Mouse (Mus musculus): ENCODE data around the gene Arid3a. TPM values are rescaled to one million over a fixed set of nuclear protein-coding genes. Genes with fewer than 3 reads are reported as not detected.
A peak's percentile ranks its signal among the peaks of the same experiment; 100 is the strongest.

Arid3a gene
- polyA plus RNA-seq, 1 experiment from 2014 or later = 5.5 TPM

- peaks cover 45% of the 10 kb centered on the region for H3K36me3 ChIP-seq (ENCODE audit: insufficient read depth, low read length)
- H3K9ac ChIP-seq (replicated peaks; ENCODE audit: low read length) = no peak overlapping the region
- no peak overlapping the region for H3K27ac ChIP-seq (ENCODE audit: low read length)
- no peaks in the 10 kb centered on the region for H3K27me3 ChIP-seq (ENCODE audit: insufficient read depth, low read length)
- no peak for ATAC-seq (ENCODE audit: low FRiP score, low TSS enrichment)
- H3K4me2 ChIP-seq (replicated peaks; ENCODE audit: low read depth, low read length) = no peak overlapping the region
- WGBS = 94% methylated on average over 22 of the region's 22 CpGs
- H3K4me3 ChIP-seq (ENCODE audit: low read length) = no peak overlapping the region
- H3K9me3 ChIP-seq (ENCODE audit: low read length) = peaks cover 12% of the 10 kb centered on the region
- peaks cover 21% of the 10 kb centered on the region for H3K4me1 ChIP-seq (ENCODE audit: insufficient read depth, low read length)
Measured at GRCm38 (mm10) chr10:79979401-79980155, 52.7 kb downstream of the Arid3a start.

GRCm38 (mm10) chr10:79983205-79983604 is 56.4 kb downstream of the Arid3a start:
- no peak for ATAC-seq (ENCODE audit: low FRiP score, low TSS enrichment)
- peak overlapping the region; percentile 95 for H3K4me2 ChIP-seq (replicated peaks; ENCODE audit: low read depth, low read length)
- H3K27me3 ChIP-seq (ENCODE audit: insufficient read depth, low read length) = no peaks in the 10 kb centered on the region
- peaks cover 13% of the 10 kb centered on the region for H3K36me3 ChIP-seq (ENCODE audit: insufficient read depth, low read length)
- peak overlapping the region; percentile 89 for H3K9ac ChIP-seq (replicated peaks; ENCODE audit: low read length)
- peak overlapping the region; percentile 96; the same call in 1 of the 2 replicates for H3K27ac ChIP-seq (ENCODE audit: low read length)
- H3K4me1 ChIP-seq (ENCODE audit: insufficient read depth, low read length) = peaks cover 45% of the 10 kb centered on the region
- 72% methylated on average over 5 of the region's 5 CpGs for WGBS
- no peaks in the 10 kb centered on the region for H3K9me3 ChIP-seq (ENCODE audit: low read length)
- H3K4me3 ChIP-seq (ENCODE audit: low read length) = peak overlapping the region; percentile 81

GRCm38 (mm10) chr10:79983670-79984069 is 56.8 kb downstream of the Arid3a start:
- ATAC-seq (ENCODE audit: low FRiP score, low TSS enrichment) = no peak
- Histone ChIP-seq H3K4me3 (ENCODE audit: low read length) (peak overlapping the region; percentile 81), H3K27me3 (ENCODE audit: insufficient read depth, low read length) (no peaks in the 10 kb centered on the region), H3K4me2 (replicated peaks; ENCODE audit: low read depth, low read length) (peak overlapping the region; percentile 95), H3K36me3 (ENCODE audit: insufficient read depth, low read length) (peaks cover 8% of the 10 kb centered on the region), H3K9ac (replicated peaks; ENCODE audit: low read length) (peak overlapping the region; percentile 89), H3K9me3 (ENCODE audit: low read length) (no peaks in the 10 kb centered on the region), H3K4me1 (ENCODE audit: insufficient read depth, low read length) (peaks cover 46% of the 10 kb centered on the region), H3K27ac (ENCODE audit: low read length) (peak overlapping the region; percentile 96)
- WGBS = under 1% methylated on average over 20 of the region's 21 CpGs

- Histone ChIP-seq H3K27ac (ENCODE audit: low read length) (peak within 1 kb of the TSS; percentile 96), H3K36me3 (ENCODE audit: insufficient read depth, low read length) (peaks cover 2% of the 10 kb centered on the region; the same call in 1 of the 2 replicates), H3K9me3 (ENCODE audit: low read length) (no peaks in the 10 kb centered on the region), H3K27me3 (ENCODE audit: insufficient read depth, low read length) (no peaks in the 10 kb centered on the region), H3K4me2 (replicated peaks; ENCODE audit: low read depth, low read length) (peak within 1 kb of the TSS; percentile 95), H3K9ac (replicated peaks; ENCODE audit: low read length) (peak within 1 kb of the TSS; percentile 89), H3K4me1 (ENCODE audit: insufficient read depth, low read length) (peaks cover 52% of the 10 kb centered on the region), H3K4me3 (ENCODE audit: low read length) (peak within 1 kb of the TSS; percentile 81)
- ATAC-seq (ENCODE audit: low FRiP score, low TSS enrichment) = peak; percentile 80
- 0% methylated on average over 46 of the region's 49 CpGs for WGBS
Measured at GRCm38 (mm10) chr10:79984195-79984816, 57.5 kb downstream of the Arid3a start, which contains the start of gene Tmem259. Tmem259 (minus strand) TSS chr10:79984330.

GRCm38 (mm10) chr10:79984871-79985270 is 58.0 kb downstream of the Arid3a start:
- no peaks in the 10 kb centered on the region for H3K36me3 ChIP-seq (ENCODE audit: insufficient read depth, low read length)
- H3K4me2 ChIP-seq (replicated peaks; ENCODE audit: low read depth, low read length) = peak overlapping the region; percentile 95
- H3K27me3 ChIP-seq (ENCODE audit: insufficient read depth, low read length) = no peaks in the 10 kb centered on the region
- H3K4me1 ChIP-seq (ENCODE audit: insufficient read depth, low read length) = peaks cover 58% of the 10 kb centered on the region
- ATAC-seq (ENCODE audit: low FRiP score, low TSS enrichment) = peak; percentile 93
- H3K9me3 ChIP-seq (ENCODE audit: low read length) = no peaks in the 10 kb centered on the region
- H3K27ac ChIP-seq (ENCODE audit: low read length) = peak overlapping the region; percentile 96
- H3K4me3 ChIP-seq (ENCODE audit: low read length) = peak overlapping the region; percentile 81
- H3K9ac ChIP-seq (replicated peaks; ENCODE audit: low read length) = peak overlapping the region; percentile 89
- 0% methylated on average over 22 of the region's 22 CpGs for WGBS

GRCm38 (mm10) chr10:79985334-79986231 is 58.7 kb downstream of the Arid3a start:
- H3K27me3 ChIP-seq (ENCODE audit: insufficient read depth, low read length) = no peaks in the 10 kb centered on the region
- H3K4me2 ChIP-seq (replicated peaks; ENCODE audit: low read depth, low read length) = peak overlapping the region; percentile 95
- peak overlapping the region; percentile 89 for H3K9ac ChIP-seq (replicated peaks; ENCODE audit: low read length)
- H3K4me3 ChIP-seq (ENCODE audit: low read length) = peak overlapping the region; percentile 81
- no peaks in the 10 kb centered on the region for H3K9me3 ChIP-seq (ENCODE audit: low read length)
- peaks cover 59% of the 10 kb centered on the region for H3K4me1 ChIP-seq (ENCODE audit: insufficient read depth, low read length)
- no peak for ATAC-seq (ENCODE audit: low FRiP score, low TSS enrichment)
- H3K27ac ChIP-seq (ENCODE audit: low read length) = peak overlapping the region; percentile 96
- H3K36me3 ChIP-seq (ENCODE audit: insufficient read depth, low read length) = no peaks in the 10 kb centered on the region
- WGBS = 2% methylated on average over 35 of the region's 35 CpGs

- peak overlapping the region; percentile 61 for H3K9ac ChIP-seq (replicated peaks; ENCODE audit: low read length)
- H3K9me3 ChIP-seq (ENCODE audit: low read length) = peaks cover 2% of the 10 kb centered on the region; the same call in 1 of the 2 replicates
- 41% methylated on average over 6 of the region's 6 CpGs for WGBS
- no peaks in the 10 kb centered on the region for H3K27me3 ChIP-seq (ENCODE audit: insufficient read depth, low read length)
- peaks cover 57% of the 10 kb centered on the region for H3K4me1 ChIP-seq (ENCODE audit: insufficient read depth, low read length)
- peak overlapping the region; percentile 96 for H3K27ac ChIP-seq (ENCODE audit: low read length)
- ATAC-seq (ENCODE audit: low FRiP score, low TSS enrichment) = no peak
- peaks cover 7% of the 10 kb centered on the region; the same call in 1 of the 2 replicates for H3K36me3 ChIP-seq (ENCODE audit: insufficient read depth, low read length)
- H3K4me2 ChIP-seq (replicated peaks; ENCODE audit: low read depth, low read length) = peak overlapping the region; percentile 95
- H3K4me3 ChIP-seq (ENCODE audit: low read length) = peak overlapping the region; percentile 81
Measured at GRCm38 (mm10) chr10:79986232-79986878, 59.5 kb downstream of the Arid3a start.

- no peak for ATAC-seq (ENCODE audit: low FRiP score, low TSS enrichment)
- Histone ChIP-seq H3K4me2 (replicated peaks; ENCODE audit: low read depth, low read length) (peak overlapping the region; percentile 95; the same call in 1 of the 2 replicates), H3K4me1 (ENCODE audit: insufficient read depth, low read length) (peaks cover 54% of the 10 kb centered on the region), H3K9ac (replicated peaks; ENCODE audit: low read length) (0 out of 2 replicates have a peak overlapping the region, but pooled peaks have one; percentile 1), H3K27me3 (ENCODE audit: insufficient read depth, low read length) (no peaks in the 10 kb centered on the region), H3K9me3 (ENCODE audit: low read length) (peaks cover 6% of the 10 kb centered on the region; the same call in 1 of the 2 replicates), H3K27ac (ENCODE audit: low read length) (peak overlapping the region; percentile 96), H3K4me3 (ENCODE audit: low read length) (no peak overlapping the region), H3K36me3 (ENCODE audit: insufficient read depth, low read length) (peaks cover 14% of the 10 kb centered on the region)
- 7% methylated on average over 11 of the region's 11 CpGs for WGBS
Measured at GRCm38 (mm10) chr10:79986963-79987362, 60.1 kb downstream of the Arid3a start.

Measured in kidney, embryonic 16.5 days (tissue).